Mouse (Mus musculus) limb, embryonic 13.5 days (tissue): Measurements from ENCODE around the gene Ralgds. TPM values are rescaled to one million over a fixed set of nuclear protein-coding genes. Genes with fewer than 3 reads are reported as not detected.

ENCODE experiments used
- ATAC-seq: fragments of 200-750 bp; cut with Nextera tagmentation; 2 replicates; pipeline ENCODE4 v1.8.0; 2017; ENCODE audit warnings: low read depth, moderate number of reproducible peaks, moderate TSS enrichment; ENCODE audit not compliant: low FRiP score
- H3K27ac ChIP-seq: fragments of 300-500 bp; sonication (generic); 2 replicates; pipeline ENCODE4 v1.5.1; 2015; ENCODE audit warnings: inconsistent platforms, mild to moderate bottlenecking, moderate library complexity
- H3K27me3 ChIP-seq: fragments of 300-500 bp; sonication (generic); 2 replicates; pipeline ENCODE4 v1.6.1; 2015; ENCODE audit warnings: mild to moderate bottlenecking, inconsistent platforms
- H3K36me3 ChIP-seq: fragments of 300-500 bp; sonication (generic); 2 replicates; pipeline ENCODE4 v1.6.1; 2015; ENCODE audit warnings: inconsistent platforms, mild to moderate bottlenecking, moderate library complexity
- H3K4me1 ChIP-seq: fragments of 300-500 bp; sonication (generic); 2 replicates; pipeline ENCODE4 v1.6.1; 2015; ENCODE audit warnings: inconsistent platforms
- H3K4me2 ChIP-seq: fragments of 300-500 bp; sonication (generic); replicated peaks from 2 replicates; pipeline ENCODE4 v1.6.1; 2015; ENCODE audit warnings: inconsistent platforms, mild to moderate bottlenecking, moderate library complexity
- H3K4me3 ChIP-seq: fragments of 300-500 bp; sonication (generic); 2 replicates; pipeline ENCODE4 v1.5.1; 2015; ENCODE audit warnings: moderate library complexity, mild to moderate bottlenecking, inconsistent platforms
- H3K9ac ChIP-seq: fragments of 300-500 bp; sonication (generic); 2 replicates; pipeline ENCODE4 v1.6.1; 2015; ENCODE audit warnings: mild to moderate bottlenecking, inconsistent platforms
- H3K9me3 ChIP-seq: fragments of 300-500 bp; sonication (generic); 2 replicates; pipeline ENCODE4 v1.6.1; 2016; ENCODE audit warnings: inconsistent platforms
- WGBS: fragments of 180-500 bp; shearing (Covaris S2); methylation state at CpG from one replicate; pipeline ENCODE4 v1.1.7; 2015; 5-methylcytosine and 5-hydroxymethylcytosine counted together
- polyA plus RNA-seq: library from polyadenylated mRNA; unstranded; fragments of >200 nt; fragmentation: Nextera tagmentation; extraction: Ambion mirVana; gene quantifications from 2 replicates; pipeline ENCODE4 v1.2.1, GENCODE M21; 2015

Gene Ralgds
- polyA plus RNA-seq, 1 experiment from 2014 or later: 53.8 TPM

- Histone ChIP-seq H3K9ac (peak overlapping the region; percentile 75), H3K4me2 (peak overlapping the region; percentile 77), H3K9me3 (no peaks in the 10 kb centered on the region), H3K27ac (peak overlapping the region; percentile 89; the same call in 1 of the 2 replicates), H3K36me3 (peaks cover 8% of the 10 kb centered on the region; the same call in 1 of the 2 replicates), H3K4me3 (peak overlapping the region; percentile 58), H3K27me3 (no peaks in the 10 kb centered on the region), H3K4me1 (peaks cover 86% of the 10 kb centered on the region)
- ATAC-seq: no peak
- 18% methylated on average over 7 of the region's 7 CpGs for WGBS
Observed at GRCm38 (mm10) chr2:28535650-28536049, 22.7 kb downstream of the Ralgds start.

GRCm38 (mm10) chr2:28536166-28536565, 23.2 kb downstream of the Ralgds start:
- WGBS: 47% methylated on average over 4 of the region's 4 CpGs
- no peak overlapping the region for H3K4me3 ChIP-seq

GRCm38 (mm10) chr2:28536766-28537633, 24.1 kb downstream of the Ralgds start:
- peaks cover 79% of the 10 kb centered on the region for H3K4me1 ChIP-seq
- no peaks in the 10 kb centered on the region for H3K9me3 ChIP-seq
- H3K36me3 ChIP-seq: peaks cover 20% of the 10 kb centered on the region
- no peak overlapping the region for H3K9ac ChIP-seq
- ATAC-seq: no peak
- 0 out of 2 replicates have a peak overlapping the region, but pooled peaks have one; percentile 11 for H3K4me2 ChIP-seq
- peak overlapping the region; percentile 28; the same call in 1 of the 2 replicates for H3K27ac ChIP-seq
- no peak overlapping the region for H3K4me3 ChIP-seq
- 77% methylated on average over 11 of the region's 11 CpGs for WGBS
- no peaks in the 10 kb centered on the region for H3K27me3 ChIP-seq

More at GRCm38 (mm10) chr2:28536166-28536565, 23.2 kb downstream of the Ralgds start:
- Histone ChIP-seq H3K36me3 (peaks cover 12% of the 10 kb centered on the region), H3K4me2 (peak overlapping the region; percentile 77), H3K27ac (peak overlapping the region; percentile 28; the same call in 1 of the 2 replicates), H3K9me3 (no peaks in the 10 kb centered on the region), H3K4me1 (peaks cover 81% of the 10 kb centered on the region), H3K27me3 (no peaks in the 10 kb centered on the region), H3K9ac (0 out of 2 replicates have a peak overlapping the region, but pooled peaks have one; percentile 75)
- ATAC-seq: no peak

GRCm38 (mm10) chr2:28537634-28537920, 24.7 kb downstream of the Ralgds start:
- Histone ChIP-seq H3K27me3 (no peaks in the 10 kb centered on the region), H3K27ac (no peak overlapping the region), H3K9ac (no peak overlapping the region), H3K9me3 (no peaks in the 10 kb centered on the region), H3K4me3 (no peak overlapping the region), H3K36me3 (peaks cover 26% of the 10 kb centered on the region), H3K4me2 (no peak overlapping the region), H3K4me1 (peaks cover 73% of the 10 kb centered on the region)
- ATAC-seq: no peak
- WGBS: 56% methylated on average over 4 of the region's 4 CpGs

GRCm38 (mm10) chr2:28537995-28538816, 25.3 kb downstream of the Ralgds start:
- no peaks in the 10 kb centered on the region for H3K27me3 ChIP-seq
- H3K36me3 ChIP-seq: peaks cover 32% of the 10 kb centered on the region
- no peak for ATAC-seq
- WGBS: 66% methylated on average over 8 of the region's 8 CpGs
- H3K9me3 ChIP-seq: no peaks in the 10 kb centered on the region
- peak overlapping the region; percentile 77; the same call in 1 of the 2 replicates for H3K27ac ChIP-seq
- H3K4me3 ChIP-seq: no peak overlapping the region
- peaks cover 67% of the 10 kb centered on the region for H3K4me1 ChIP-seq
- no peak overlapping the region for H3K4me2 ChIP-seq
- H3K9ac ChIP-seq: peak overlapping the region; percentile 45; the same call in 1 of the 2 replicates

- Histone ChIP-seq H3K9me3 (no peaks in the 10 kb centered on the region), H3K27ac (peak overlapping the region; percentile 77; the same call in 1 of the 2 replicates), H3K9ac (peak overlapping the region; percentile 45), H3K4me3 (no peak overlapping the region), H3K36me3 (peaks cover 38% of the 10 kb centered on the region), H3K27me3 (no peaks in the 10 kb centered on the region), H3K4me2 (0 out of 2 replicates have a peak overlapping the region, but pooled peaks have one; percentile 9), H3K4me1 (peaks cover 65% of the 10 kb centered on the region)
- 73% methylated on average over 1 of the region's 1 CpGs for WGBS
- ATAC-seq: no peak
Observed at GRCm38 (mm10) chr2:28538817-28539128, 25.8 kb downstream of the Ralgds start.

GRCm38 (mm10) chr2:28539206-28539605, 26.3 kb downstream of the Ralgds start:
- peak; percentile 46; the same call in 1 of the 2 replicates for ATAC-seq
- peak overlapping the region; percentile 77; the same call in 1 of the 2 replicates for H3K27ac ChIP-seq
- H3K27me3 ChIP-seq: no peaks in the 10 kb centered on the region
- 34% methylated on average over 7 of the region's 7 CpGs for WGBS
- H3K36me3 ChIP-seq: peaks cover 42% of the 10 kb centered on the region
- peak overlapping the region; percentile 45 for H3K9ac ChIP-seq
- no peak overlapping the region for H3K4me3 ChIP-seq
- no peaks in the 10 kb centered on the region for H3K9me3 ChIP-seq
- peaks cover 60% of the 10 kb centered on the region for H3K4me1 ChIP-seq
- H3K4me2 ChIP-seq: 0 out of 2 replicates have a peak overlapping the region, but pooled peaks have one; percentile 9

GRCm38 (mm10) chr2:28539949-28540348, 27.0 kb downstream of the Ralgds start:
- no peak for ATAC-seq
- no peak overlapping the region for H3K4me2 ChIP-seq
- no peaks in the 10 kb centered on the region for H3K27me3 ChIP-seq
- peaks cover 53% of the 10 kb centered on the region for H3K4me1 ChIP-seq
- H3K36me3 ChIP-seq: peaks cover 49% of the 10 kb centered on the region
- WGBS: 80% methylated on average over 2 of the region's 2 CpGs
- H3K4me3 ChIP-seq: no peak overlapping the region
- H3K9me3 ChIP-seq: no peaks in the 10 kb centered on the region
- H3K27ac ChIP-seq: 0 out of 2 replicates have a peak overlapping the region, but pooled peaks have one; percentile 77
- peak overlapping the region; percentile 45 for H3K9ac ChIP-seq

GRCm38 (mm10) chr2:28540587-28541227, 27.8 kb downstream of the Ralgds start:
- Histone ChIP-seq H3K36me3 (peaks cover 57% of the 10 kb centered on the region), H3K9ac (no peak overlapping the region), H3K4me3 (no peak overlapping the region), H3K27me3 (no peaks in the 10 kb centered on the region), H3K9me3 (no peaks in the 10 kb centered on the region), H3K4me2 (no peak overlapping the region), H3K27ac (no peak overlapping the region), H3K4me1 (peaks cover 45% of the 10 kb centered on the region)
- WGBS: 82% methylated on average over 8 of the region's 8 CpGs
- no peak for ATAC-seq

- Histone ChIP-seq H3K9ac (no peak overlapping the region), H3K27me3 (no peaks in the 10 kb centered on the region), H3K4me1 (peaks cover 17% of the 10 kb centered on the region), H3K27ac (no peak overlapping the region), H3K4me2 (no peak overlapping the region), H3K4me3 (no peak overlapping the region), H3K9me3 (no peaks in the 10 kb centered on the region), H3K36me3 (peaks cover 78% of the 10 kb centered on the region)
- ATAC-seq: no peak
- 92% methylated on average over 8 of the region's 8 CpGs for WGBS
Observed at GRCm38 (mm10) chr2:28543894-28544293, 31.0 kb downstream of the Ralgds start.

GRCm38 (mm10) chr2:28545976-28546375, 33.1 kb downstream of the Ralgds start:
- no peak overlapping the region for H3K4me3 ChIP-seq
- ATAC-seq: no peak
- H3K36me3 ChIP-seq: peaks cover 94% of the 10 kb centered on the region
- no peaks in the 10 kb centered on the region for H3K4me1 ChIP-seq
- no peaks in the 10 kb centered on the region for H3K27me3 ChIP-seq
- no peaks in the 10 kb centered on the region for H3K9me3 ChIP-seq
- H3K4me2 ChIP-seq: no peak overlapping the region
- no peak overlapping the region for H3K27ac ChIP-seq
- H3K9ac ChIP-seq: no peak overlapping the region
